ENCODE assay signal across 22 mouse cellular contexts in genomic region chr10:18289512-18289911, GRCm38 (mm10). TPM values are rescaled to one million over a fixed set of nuclear protein-coding genes. Genes with fewer than 3 reads are reported as not detected.
DNase-seq lines count a peak whose midpoint lies in the region; ATAC-seq and TF ChIP-seq lines count a peak whose summit lies in the region.
"Had no signal": no experiment of that assay in that cellular context is flagged by ENCODE, and none has a peak within 500 bp of the region (broad histone marks: within the 10 kb centered on the region; RNA-seq: fewer than 3 reads in every experiment).

No protein-coding gene starts in this region.

- DNase-seq in heart, adult 9 months (ENCODE audit: low spot score in 2 of 2) = peak; percentile 5 to 23
- DNase-seq in heart, postnatal 25 days (ENCODE audit: low spot score) = no peak
- DNase-seq in kidney, adult 2 months = peak; percentile 69
- peak; percentile 40 to 51 for DNase-seq in kidney, postnatal 36 days
- no peak for DNase-seq in neural tube, embryonic 10.5 days (ENCODE audit: extremely low spot score, low spot score)
- DNase-seq: adrenal gland, adult 8-10 months; cerebellum, postnatal 14 days; forebrain, postnatal 0 days; gastrocnemius, postnatal 36 days; right cerebral cortex, postnatal 25 days; thymus, adult 2 months had no signal

- H3K9ac ChIP-seq in kidney, embryonic 14.5 days (ENCODE audit: low read depth, low read length) = no peak overlapping the region
- no peak overlapping the region for H3K9ac ChIP-seq in forebrain, embryonic 12.5 days
- H3K9ac ChIP-seq: embryonic facial prominence, embryonic 15.5 days; forebrain, postnatal 0 days; heart, embryonic 15.5 days; limb, embryonic 13.5 days; liver, embryonic 15.5 days; stomach, embryonic 15.5 days had no signal

- WGBS in kidney, adult 2 months = 23% methylated on average over 1 of the region's 1 CpGs
- 13% methylated on average over 1 of the region's 1 CpGs for WGBS in kidney, embryonic 14.5 days
- WGBS in forebrain, embryonic 12.5 days = 82% methylated on average over 1 of the region's 1 CpGs

- no peak for TF ChIP-seq CTCF in kidney, adult 2 months (conservative IDR thresholded peaks at IDR 0.05; ENCODE audit: insufficient read depth, insufficient read length, low read depth, low read length)

- no peak overlapping the region for H3K4me2 ChIP-seq in kidney, embryonic 14.5 days (replicated peaks; ENCODE audit: low read depth, low read length)
- H3K4me2 ChIP-seq in forebrain, embryonic 12.5 days = no peak overlapping the region
- H3K4me2 ChIP-seq: embryonic facial prominence, embryonic 15.5 days; heart, embryonic 15.5 days; limb, embryonic 13.5 days; liver, embryonic 15.5 days; stomach, embryonic 15.5 days had no signal

- peak; percentile 55; the same call in 1 of the 2 replicates for ATAC-seq in kidney, embryonic 14.5 days (ENCODE audit: low FRiP score, low TSS enrichment)
- ATAC-seq in forebrain, embryonic 12.5 days (ENCODE audit: low FRiP score) = no peak
- ATAC-seq: forebrain, postnatal 0 days; hindbrain, postnatal 0 days; intestine, postnatal 0 days; midbrain, embryonic 16.5 days had no signal

- H3K4me3 ChIP-seq in kidney, adult 2 months (ENCODE audit: insufficient read depth, low read depth, low read length) = no peak overlapping the region
- H3K4me3 ChIP-seq in kidney, embryonic 14.5 days (ENCODE audit: low read length) = no peak overlapping the region
- H3K4me3 ChIP-seq in forebrain, embryonic 12.5 days (replicated peaks) = no peak overlapping the region
- H3K4me3 ChIP-seq: embryonic facial prominence, embryonic 15.5 days; heart, embryonic 15.5 days; hindbrain, embryonic 10.5 days; limb, embryonic 13.5 days; liver, embryonic 15.5 days; stomach, embryonic 15.5 days had no signal

- intact Hi-C loops in heart, postnatal 25 days (cut with DNase I) = no loop called here

- H3K27me3 ChIP-seq in kidney, adult 2 months (replicated peaks; ENCODE audit: control insufficient read depth, insufficient read depth, low read length) = no peaks in the 10 kb centered on the region
- H3K27me3 ChIP-seq in kidney, embryonic 14.5 days (ENCODE audit: control insufficient read depth, insufficient read depth, low read length) = no peaks in the 10 kb centered on the region
- no peaks in the 10 kb centered on the region for H3K27me3 ChIP-seq in forebrain, embryonic 12.5 days
- H3K27me3 ChIP-seq: embryonic facial prominence, embryonic 15.5 days; heart, embryonic 15.5 days; limb, embryonic 13.5 days; liver, embryonic 15.5 days; stomach, embryonic 15.5 days had no signal

- H3K36me3 ChIP-seq in kidney, adult 2 months (ENCODE audit: control insufficient read depth, insufficient read depth, low read length) = no peaks in the 10 kb centered on the region
- H3K36me3 ChIP-seq in kidney, embryonic 14.5 days (ENCODE audit: control insufficient read depth, insufficient read depth, low read length) = no peaks in the 10 kb centered on the region
- no peaks in the 10 kb centered on the region for H3K36me3 ChIP-seq in forebrain, embryonic 12.5 days (replicated peaks)
- H3K36me3 ChIP-seq: embryonic facial prominence, embryonic 15.5 days; heart, embryonic 15.5 days; hindbrain, embryonic 10.5 days; limb, embryonic 13.5 days; liver, embryonic 15.5 days; stomach, embryonic 15.5 days had no signal

- no peaks in the 10 kb centered on the region for H3K9me3 ChIP-seq in kidney, embryonic 14.5 days (ENCODE audit: control insufficient read depth, low read length)
- H3K9me3 ChIP-seq in forebrain, embryonic 12.5 days = no peaks in the 10 kb centered on the region
- H3K9me3 ChIP-seq: embryonic facial prominence, embryonic 15.5 days; heart, embryonic 15.5 days; hindbrain, embryonic 10.5 days; limb, embryonic 13.5 days; liver, embryonic 15.5 days; stomach, embryonic 15.5 days had no signal

- TF ChIP-seq POLR2A in kidney, adult 2 months (IDR thresholded peaks at IDR 0.05; ENCODE audit: low read depth, low read length) = no peak

- H3K27ac ChIP-seq in kidney, adult 2 months (ENCODE audit: insufficient read depth, low read depth, low read length) = peak overlapping the region; percentile 54; the same call in 1 of the 2 replicates
- H3K27ac ChIP-seq in kidney, embryonic 14.5 days (ENCODE audit: low read depth, low read length) = no peak overlapping the region; the same call in 1 of the 2 replicates
- H3K27ac ChIP-seq in forebrain, embryonic 12.5 days = no peak overlapping the region
- H3K27ac ChIP-seq: embryonic facial prominence, embryonic 15.5 days; heart, embryonic 15.5 days; hindbrain, embryonic 10.5 days; hindbrain, postnatal 0 days; limb, embryonic 13.5 days; liver, embryonic 15.5 days; stomach, embryonic 15.5 days had no signal

- no peaks in the 10 kb centered on the region for H3K4me1 ChIP-seq in kidney, adult 2 months (ENCODE audit: control insufficient read depth, insufficient read depth, low read length)
- no peaks in the 10 kb centered on the region for H3K4me1 ChIP-seq in kidney, embryonic 14.5 days (ENCODE audit: control insufficient read depth, insufficient read depth, low read length)
- H3K4me1 ChIP-seq in forebrain, embryonic 12.5 days = no peaks in the 10 kb centered on the region
- H3K4me1 ChIP-seq: embryonic facial prominence, embryonic 15.5 days; heart, embryonic 15.5 days; hindbrain, embryonic 10.5 days; limb, embryonic 13.5 days; liver, embryonic 15.5 days; stomach, embryonic 15.5 days had no signal

RNA-seq across cellular contexts. Expression of gene Nhsl1, which starts 29.3 kb away (rescaled TPM):
- 10 to 100 TPM; 19.2 to 21.4 TPM for total RNA-seq in heart, postnatal 25 days (2021)
- 10.4 and 11.7 TPM in 2 replicates for polyA plus RNA-seq in kidney, adult 2 months (2012; rRNA removed)
- 9.8 and 11.9 TPM in 2 replicates for polyA plus RNA-seq in kidney, embryonic 14.5 days (2014; fragmentation: Nextera tagmentation; extraction: Ambion mirVana)
- 15.9 and 17.2 TPM in 2 replicates for polyA plus RNA-seq in forebrain, embryonic 12.5 days (2016; fragmentation: Nextera tagmentation; extraction: Ambion mirVana)

RNA-seq across cellular contexts. Expression of gene Ccdc28a, which starts 54.7 kb away (rescaled TPM):
- total RNA-seq in heart, postnatal 25 days (2021) = 10 to 100 TPM; 10.0 to 14.3 TPM
- polyA plus RNA-seq in kidney, adult 2 months (2012; rRNA removed) = 29.5 and 35.0 TPM in 2 replicates
- polyA plus RNA-seq in kidney, embryonic 14.5 days (2014; fragmentation: Nextera tagmentation; extraction: Ambion mirVana) = 13.0 and 16.6 TPM in 2 replicates
- 6.1 and 7.3 TPM in 2 replicates for polyA plus RNA-seq in forebrain, embryonic 12.5 days (2016; fragmentation: Nextera tagmentation; extraction: Ambion mirVana)

Comparison
In these comparisons a context has a peak if more than half of its experiments do, and no peak if none do; other contexts are left out.
1. DNase-seq: peak in heart, adult 9 months (2 of 2), kidney, adult 2 months (single experiment) and kidney, postnatal 36 days (2 of 2); none in heart, postnatal 25 days (single experiment) and neural tube, embryonic 10.5 days (single experiment).